Mouse (Mus musculus) frontal cortex, adult 2 months (tissue): ENCODE measurements around the gene Zbtb7b. TPM values are rescaled to one million over a fixed set of nuclear protein-coding genes. Genes with fewer than 3 reads are reported as not detected.
A peak's percentile ranks its signal among the peaks of the same experiment; 100 is the strongest.

ENCODE experiments used
- DNase-seq, 2 experiments: peaks; one replicate each; pipeline ENCODE4 v3.0.0; 2022; ENCODE audit warnings: low spot score in 1 of 2; ENCODE audit errors: extremely low spot score in 1 of 2
- polyA plus RNA-seq: library from polyadenylated mRNA; depleted of rRNA; stranded (reverse); fragments of >200 nt; gene quantifications from 2 replicates; pipeline ENCODE4 v1.2.3, GENCODE M21; 2012

Gene Zbtb7b
- polyA plus RNA-seq, 1 experiment = 15.3 TPM

DNA sequence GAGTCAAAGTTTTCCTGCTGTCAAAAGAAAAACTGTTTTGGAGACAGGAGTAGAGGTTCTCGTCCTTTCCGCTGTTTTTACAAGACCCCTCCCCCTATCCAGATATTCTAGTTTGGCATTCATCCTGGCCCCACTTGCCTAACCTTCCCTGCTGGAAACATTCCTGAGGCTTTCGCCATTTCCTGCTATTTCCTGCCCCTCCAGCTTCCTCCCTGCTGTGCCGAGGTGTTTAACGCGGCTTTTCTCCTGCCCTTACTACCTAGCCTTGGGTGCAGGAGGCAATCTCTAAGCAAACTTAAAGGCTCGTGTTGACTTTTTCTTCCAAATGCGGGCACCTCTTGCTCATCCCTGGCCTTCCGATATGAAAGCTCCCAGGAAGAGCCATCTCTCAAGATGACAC lies 25.0 kb upstream of the Zbtb7b start:
- no peak for DNase-seq

- DNase-seq = no peak
Measured at GRCm38 (mm10) chr3:89418861-89419250, 24.3 kb upstream of the Zbtb7b start.

GRCm38 (mm10) chr3:89418170-89418860 lies 23.7 kb upstream of the Zbtb7b start, which contains the start of the genes Cks1b and Shc1:
Gene Cks1b, minus strand, starts transcription at chr3:89418383.
Gene Shc1, plus strand, starts transcription at chr3:89418443.
- peak; percentile 97 to 98 for DNase-seq

DNA sequence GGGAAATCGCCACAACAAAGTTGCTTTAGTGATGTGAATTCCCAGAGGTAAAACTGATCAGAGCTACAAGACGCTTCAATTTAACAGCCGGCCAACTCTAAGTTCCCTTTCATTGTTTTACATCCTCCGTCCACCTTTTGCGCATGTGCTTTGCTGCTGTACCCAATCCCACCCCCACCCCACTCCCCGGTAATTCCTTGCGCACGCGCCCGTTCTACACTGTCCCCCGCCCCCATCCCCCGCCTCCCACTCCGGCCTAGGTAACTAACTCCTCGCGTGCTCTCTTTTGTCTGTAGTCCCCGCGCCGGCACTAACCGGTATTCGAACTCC lies 23.2 kb upstream of the Zbtb7b start:
- no peak for DNase-seq

- DNase-seq = no peak
Measured at GRCm38 (mm10) chr3:89417131-89417530, 22.6 kb upstream of the Zbtb7b start.

GRCm38 (mm10) chr3:89416158-89416557 lies 21.6 kb upstream of the Zbtb7b start:
- no peak for DNase-seq

GRCm38 (mm10) chr3:89411490-89412393 lies 17.2 kb upstream of the Zbtb7b start, which contains the start of gene Flad1:
Gene Flad1, minus strand, starts transcription at chr3:89411870.
- peak; percentile 99 to 100 for DNase-seq

DNA sequence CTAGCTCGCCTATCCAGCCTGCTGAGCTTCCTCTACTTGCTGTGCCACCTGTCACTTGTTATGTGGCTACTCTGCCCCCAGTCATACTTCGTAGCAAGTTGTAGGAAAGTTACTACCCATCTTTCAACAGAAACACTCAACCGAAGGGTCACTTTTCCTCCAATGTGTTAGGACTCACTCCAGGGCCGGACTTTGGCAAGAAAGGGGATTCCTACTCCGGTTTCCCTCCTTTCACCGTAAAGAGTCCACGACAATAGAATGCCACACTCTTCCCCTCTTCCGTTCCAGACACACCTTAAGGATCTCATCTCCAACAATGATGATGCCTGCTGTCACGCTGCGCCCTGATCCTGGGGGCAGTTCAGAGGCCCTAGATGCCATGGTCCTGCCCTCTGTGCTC lies 16.3 kb upstream of the Zbtb7b start:
- DNase-seq = no peak

DNA sequence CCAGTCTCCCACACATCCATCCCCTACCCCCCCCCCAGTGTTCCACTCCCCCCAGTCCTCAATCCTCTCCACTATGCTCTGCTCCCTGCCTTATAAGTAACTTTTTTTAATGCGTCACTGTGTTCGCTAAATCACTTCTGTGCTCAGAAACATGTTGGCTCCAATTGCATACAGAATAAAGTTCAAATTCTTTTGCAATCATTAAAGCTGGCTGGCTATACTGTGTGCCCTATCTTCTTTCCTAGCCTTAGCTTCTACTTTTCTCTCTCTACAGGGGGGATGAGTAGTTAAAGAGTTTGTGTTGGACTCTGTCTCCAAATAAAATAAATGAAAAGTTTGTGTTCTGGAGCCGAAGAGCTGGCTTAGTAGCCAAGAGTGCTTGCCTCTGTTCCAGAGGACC lies 15.1 kb upstream of the Zbtb7b start:
- no peak for DNase-seq

- no peak for DNase-seq
Measured at GRCm38 (mm10) chr3:89408448-89408847, 13.9 kb upstream of the Zbtb7b start.

GRCm38 (mm10) chr3:89406887-89407286 lies 12.3 kb upstream of the Zbtb7b start:
- DNase-seq = no peak

GRCm38 (mm10) chr3:89402693-89403092 lies 8.1 kb upstream of the Zbtb7b start, which contains the start of gene Lenep:
Gene Lenep, minus strand, starts transcription at chr3:89402793.
- no peak for DNase-seq

GRCm38 (mm10) chr3:89401329-89401728 lies 6.8 kb upstream of the Zbtb7b start:
- no peak for DNase-seq

DNA sequence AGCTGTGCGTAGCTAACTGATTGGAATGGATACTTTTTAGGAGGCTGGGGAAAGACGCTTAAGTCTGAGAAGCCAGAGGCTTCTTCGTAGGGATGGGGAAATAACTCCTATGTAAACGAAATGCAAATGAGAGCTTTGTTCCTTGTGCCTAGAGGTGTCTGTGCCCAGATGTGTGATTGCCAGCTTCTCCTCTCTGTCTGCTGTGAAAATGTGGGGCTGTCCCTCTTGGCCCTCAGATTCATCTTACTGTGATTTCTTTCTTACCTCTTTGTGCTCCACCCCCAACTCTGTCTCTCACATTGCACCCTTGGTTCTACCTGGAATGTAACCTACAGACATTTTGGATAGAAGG lies 2.1 kb upstream of the Zbtb7b start:
- no peak for DNase-seq

GRCm38 (mm10) chr3:89395806-89396653 lies 1.5 kb upstream of the Zbtb7b start:
- DNase-seq = peak in 1 of 2 experiments; percentile 68

GRCm38 (mm10) chr3:89395419-89395805 lies 836 bp upstream of the Zbtb7b start:
- DNase-seq = no peak

GRCm38 (mm10) chr3:89394894-89395256 lies 299 bp upstream of the Zbtb7b start:
- DNase-seq = peak in 1 of 2 experiments; percentile 70

- peak; percentile 94 to 95 for DNase-seq
Measured at GRCm38 (mm10) chr3:89393605-89394004, 971 bp downstream of the Zbtb7b start.

GRCm38 (mm10) chr3:89392871-89393311 lies 1.7 kb downstream of the Zbtb7b start:
- no peak for DNase-seq

- DNase-seq = no peak
Measured at GRCm38 (mm10) chr3:89391663-89392511, 2.7 kb downstream of the Zbtb7b start.
